Comparison of ENCODE assay signal across 11 mouse cellular contexts in genomic region chr11:34814767-34815166, GRCm38 (mm10). TPM values are rescaled to one million over a fixed set of nuclear protein-coding genes. Genes with fewer than 3 reads are reported as not detected.
DNase-seq lines count a peak whose midpoint lies in the region; ATAC-seq and TF ChIP-seq lines count a peak whose summit lies in the region.
"Had no signal": no experiment of that assay in that cellular context is flagged by ENCODE, and none has a peak within 500 bp of the region (broad histone marks: within the 10 kb centered on the region; RNA-seq: fewer than 3 reads in every experiment).

No protein-coding gene starts in this region.

- H3K4me3 ChIP-seq in hindbrain, embryonic 11.5 days (ENCODE audit: low read depth, low read length): no peak overlapping the region
- no peak overlapping the region for H3K4me3 ChIP-seq in hindbrain, embryonic 10.5 days
- no peak overlapping the region for H3K4me3 ChIP-seq in midbrain, postnatal 0 days (ENCODE audit: low read depth, low read length)
- no peak overlapping the region for H3K4me3 ChIP-seq in midbrain, embryonic 16.5 days (ENCODE audit: low read depth, low read length)
- H3K4me3 ChIP-seq: forebrain, embryonic 10.5 days; hindbrain, embryonic 13.5 days; liver, embryonic 15.5 days had no signal

- DNase-seq in hindbrain, embryonic 11.5 days (ENCODE audit: low spot score): peak; percentile 68
- DNase-seq in hindbrain, embryonic 10.5 days (ENCODE audit: low spot score): no peak
- DNase-seq in midbrain, postnatal 0 days (ENCODE audit: low spot score): peak; percentile 84
- DNase-seq in embryo, embryonic 11.5 days (ENCODE audit: low read depth, low spot score): peak; percentile 13
- DNase-seq in telencephalon, adult 2 months (ENCODE audit: low read depth, low spot score): peak; percentile 33
- no peak for DNase-seq in ovary, postnatal 14 days (ENCODE audit: low spot score)
- DNase-seq in left cerebral cortex, postnatal 4 days: no peak

- intact Hi-C loops in left cerebral cortex, postnatal 4 days (cut with DNase I): loop anchor here (10.0 kb wide), 2 partner anchors 500 to 670 kb away; partner anchors contain the start of gene Fam196b

- no peaks in the 10 kb centered on the region for H3K9me3 ChIP-seq in hindbrain, embryonic 11.5 days (ENCODE audit: control insufficient read depth, low read length)
- 0 out of 2 replicates have a peak, but pooled peaks cover 5% of the 10 kb centered on the region for H3K9me3 ChIP-seq in hindbrain, embryonic 10.5 days
- H3K9me3 ChIP-seq in midbrain, postnatal 0 days (ENCODE audit: low read length): no peaks in the 10 kb centered on the region
- H3K9me3 ChIP-seq in midbrain, embryonic 16.5 days (replicated peaks; ENCODE audit: control insufficient read depth, low read length, poor library complexity, severe bottlenecking): no peaks in the 10 kb centered on the region
- H3K9me3 ChIP-seq: forebrain, embryonic 10.5 days; hindbrain, embryonic 13.5 days; liver, embryonic 15.5 days had no signal

- H3K27ac ChIP-seq in hindbrain, embryonic 11.5 days (ENCODE audit: low read depth, low read length): no peak overlapping the region
- H3K27ac ChIP-seq in hindbrain, embryonic 10.5 days: no peak overlapping the region
- H3K27ac ChIP-seq in midbrain, postnatal 0 days (ENCODE audit: low read depth, low read length): no peak overlapping the region
- H3K27ac ChIP-seq in midbrain, embryonic 16.5 days (ENCODE audit: low read length): no peak overlapping the region
- H3K27ac ChIP-seq: forebrain, embryonic 10.5 days; hindbrain, embryonic 13.5 days; liver, embryonic 15.5 days had no signal

- H3K9ac ChIP-seq in hindbrain, embryonic 11.5 days (ENCODE audit: low read depth, low read length): no peak overlapping the region
- no peak overlapping the region for H3K9ac ChIP-seq in midbrain, postnatal 0 days (replicated peaks; ENCODE audit: low read length, poor library complexity, severe bottlenecking)
- H3K9ac ChIP-seq in midbrain, embryonic 16.5 days (ENCODE audit: low read depth, low read length): no peak overlapping the region
- H3K9ac ChIP-seq: hindbrain, embryonic 13.5 days; liver, embryonic 15.5 days had no signal

- H3K36me3 ChIP-seq in hindbrain, embryonic 11.5 days (ENCODE audit: control insufficient read depth, insufficient read depth, low read length): peaks cover 7% of the 10 kb centered on the region; the same call in 1 of the 2 replicates
- H3K36me3 ChIP-seq in hindbrain, embryonic 10.5 days: peaks cover 90% of the 10 kb centered on the region
- no peaks in the 10 kb centered on the region for H3K36me3 ChIP-seq in midbrain, postnatal 0 days (ENCODE audit: insufficient read depth, low read length)
- no peaks in the 10 kb centered on the region for H3K36me3 ChIP-seq in midbrain, embryonic 16.5 days (ENCODE audit: control insufficient read depth, insufficient read depth, low read length)

- ATAC-seq in hindbrain, embryonic 11.5 days (ENCODE audit: low FRiP score): no peak
- ATAC-seq in midbrain, postnatal 0 days (ENCODE audit: low FRiP score): no peak
- ATAC-seq in midbrain, embryonic 16.5 days: no peak

- no peaks in the 10 kb centered on the region for H3K27me3 ChIP-seq in hindbrain, embryonic 11.5 days (ENCODE audit: control insufficient read depth, insufficient read depth, low read length)
- H3K27me3 ChIP-seq in hindbrain, embryonic 10.5 days (ENCODE audit: insufficient read depth, poor library complexity, severe bottlenecking): no peaks in the 10 kb centered on the region
- no peaks in the 10 kb centered on the region for H3K27me3 ChIP-seq in midbrain, postnatal 0 days (ENCODE audit: insufficient read depth, low read length)
- H3K27me3 ChIP-seq in midbrain, embryonic 16.5 days (ENCODE audit: control insufficient read depth, insufficient read depth, low read depth, low read length): no peaks in the 10 kb centered on the region
- H3K27me3 ChIP-seq: hindbrain, embryonic 13.5 days; liver, embryonic 15.5 days had no signal

- WGBS in hindbrain, embryonic 11.5 days: 21% methylated on average over 2 of the region's 2 CpGs
- 24% methylated on average over 2 of the region's 2 CpGs for WGBS in hindbrain, embryonic 10.5 days
- WGBS in midbrain, postnatal 0 days: 8% methylated on average over 2 of the region's 2 CpGs
- 6% methylated on average over 2 of the region's 2 CpGs for WGBS in midbrain, embryonic 16.5 days

- H3K4me1 ChIP-seq in hindbrain, embryonic 11.5 days (replicated peaks; ENCODE audit: control insufficient read depth, insufficient read depth, low read length): no peaks in the 10 kb centered on the region
- H3K4me1 ChIP-seq in hindbrain, embryonic 10.5 days (replicated peaks): no peaks in the 10 kb centered on the region
- no peaks in the 10 kb centered on the region for H3K4me1 ChIP-seq in midbrain, postnatal 0 days (ENCODE audit: insufficient read depth, low read length)
- H3K4me1 ChIP-seq in midbrain, embryonic 16.5 days (ENCODE audit: control insufficient read depth, insufficient read depth, low read length): peaks cover 4% of the 10 kb centered on the region; the same call in 1 of the 2 replicates
- H3K4me1 ChIP-seq: forebrain, embryonic 10.5 days; hindbrain, embryonic 13.5 days; liver, embryonic 15.5 days had no signal

- TF ChIP-seq CTCF in midbrain, postnatal 0 days (IDR thresholded peaks at IDR 0.05): peak; percentile 76

- H3K4me2 ChIP-seq in hindbrain, embryonic 11.5 days (replicated peaks; ENCODE audit: low read depth, low read length): no peak overlapping the region
- H3K4me2 ChIP-seq in midbrain, postnatal 0 days (ENCODE audit: low read depth, low read length, poor library complexity, severe bottlenecking): no peak overlapping the region
- H3K4me2 ChIP-seq in midbrain, embryonic 16.5 days (ENCODE audit: low read length): no peak overlapping the region
- H3K4me2 ChIP-seq: hindbrain, embryonic 13.5 days; liver, embryonic 15.5 days had no signal

RNA-seq across cellular contexts. Expression of gene Spdl1, which starts 18.7 kb away (rescaled TPM):
- 27.7 and 28.5 TPM in 2 replicates for polyA plus RNA-seq in hindbrain, embryonic 11.5 days (2014; fragmentation: Nextera tagmentation; extraction: Ambion mirVana)
- 22.5 and 28.1 TPM in 2 replicates for polyA plus RNA-seq in hindbrain, embryonic 10.5 days (2016; fragmentation: Nextera tagmentation; extraction: Ambion mirVana)
- total RNA-seq in midbrain, postnatal 0 days (2014; rRNA removed): 0.93 and 1.7 TPM in 2 replicates
- 0.77 and 1.1 TPM in 2 replicates for polyA plus RNA-seq in midbrain, postnatal 0 days (2015; fragmentation: Nextera tagmentation; extraction: Ambion mirVana)
- polyA plus RNA-seq in midbrain, embryonic 16.5 days (2015; fragmentation: Nextera tagmentation; extraction: Ambion mirVana): 2.0 and 2.2 TPM in 2 replicates
- total RNA-seq in left cerebral cortex, postnatal 4 days (2021): 1 to 10 TPM; 1.0 to 2.4 TPM

RNA-seq across cellular contexts. Expression of gene Dock2, which starts 31.1 kb away (rescaled TPM):
- polyA plus RNA-seq in hindbrain, embryonic 11.5 days (2014; fragmentation: Nextera tagmentation; extraction: Ambion mirVana): 0.77 and 0.80 TPM in 2 replicates
- 0.52 and 0.57 TPM in 2 replicates for polyA plus RNA-seq in hindbrain, embryonic 10.5 days (2016; fragmentation: Nextera tagmentation; extraction: Ambion mirVana)
- total RNA-seq in midbrain, postnatal 0 days (2014; rRNA removed): 1.6 and 1.7 TPM in 2 replicates
- polyA plus RNA-seq in midbrain, postnatal 0 days (2015; fragmentation: Nextera tagmentation; extraction: Ambion mirVana): 0.48 and 0.57 TPM in 2 replicates
- polyA plus RNA-seq in midbrain, embryonic 16.5 days (2015; fragmentation: Nextera tagmentation; extraction: Ambion mirVana): 0.55 and 0.72 TPM in 2 replicates
- 1 to 10 TPM; 1.6 to 1.7 TPM for total RNA-seq in left cerebral cortex, postnatal 4 days (2021)

Comparison
In these comparisons a context has a peak if more than half of its experiments do, and no peak if none do; other contexts are left out.
1. DNase-seq: peak in hindbrain, embryonic 11.5 days (single experiment), midbrain, postnatal 0 days (single experiment), embryo, embryonic 11.5 days (single experiment) and telencephalon, adult 2 months (single experiment); none in hindbrain, embryonic 10.5 days (single experiment), ovary, postnatal 14 days (single experiment) and left cerebral cortex, postnatal 4 days (single experiment).